Mouse (Mus musculus): ENCODE results near the gene Larp1b.
A peak's percentile ranks its signal among the peaks of the same experiment; 100 is the strongest.
"Not testable (repeated sequence)": the region's sequence is repeated elsewhere in the genome, so short reads cannot be mapped to it uniquely, and the experiment has no call there.

Larp1b gene

DNA sequence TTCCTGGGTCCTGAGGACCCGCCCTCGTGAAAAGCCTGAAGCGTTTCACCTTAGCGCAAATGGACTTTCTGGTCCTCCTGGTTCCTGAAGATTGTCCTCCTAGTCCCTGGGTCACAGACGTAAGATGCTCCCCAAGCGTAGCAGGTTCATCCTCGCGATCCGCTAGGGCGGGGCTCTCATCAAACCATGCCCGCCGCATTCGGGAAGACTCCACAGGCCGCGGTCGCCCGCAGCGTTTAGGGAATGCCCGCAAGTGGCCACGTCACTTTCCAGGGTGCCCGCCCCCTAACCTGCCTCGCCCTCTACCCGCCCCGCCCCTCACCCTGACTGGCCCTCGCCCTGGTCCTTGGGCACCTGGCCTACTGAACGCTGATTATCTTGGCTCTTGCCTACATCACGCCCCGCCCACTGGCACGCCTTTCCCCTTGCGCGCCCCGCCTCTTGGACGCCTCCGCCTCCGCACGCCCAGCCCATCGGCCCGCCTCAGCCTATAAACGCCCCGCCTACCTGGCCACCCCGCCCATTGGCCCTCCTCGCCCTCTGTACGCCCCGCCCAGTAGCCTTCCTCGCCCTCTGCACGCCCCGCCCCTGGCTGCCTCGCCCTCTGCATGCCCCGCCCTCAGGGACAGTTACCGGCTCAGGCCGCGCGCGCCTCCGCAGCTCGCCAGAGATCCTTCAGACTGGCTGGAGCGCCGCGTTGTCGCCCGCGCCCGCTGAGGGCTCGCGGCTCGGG, at the start of gene Larp1b:
Gene Larp1b (plus strand): TSS at position 659 of the 733 bp plus-strand sequence.
- DNase-seq (ENCODE audit: low spot score): peak; percentile 99

DNA sequence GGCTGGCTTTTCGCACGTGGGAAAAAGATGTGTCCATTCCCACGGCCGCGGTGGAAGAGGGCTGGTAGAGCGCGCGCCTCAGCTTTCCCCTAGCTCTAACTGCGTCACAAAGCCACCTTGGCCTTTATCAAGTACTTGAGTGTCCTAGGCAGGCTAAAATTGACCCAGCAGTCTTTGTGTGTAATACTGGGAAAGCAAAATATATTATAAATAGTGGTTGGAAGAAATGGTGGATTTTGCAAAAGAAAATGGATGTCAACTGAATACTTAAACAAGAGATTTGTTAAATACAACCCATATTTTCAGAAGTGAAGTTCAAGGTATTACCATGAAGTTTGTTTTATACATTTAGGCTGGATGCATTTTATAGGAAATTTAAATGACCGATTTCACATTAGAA, 47.2 kb upstream of the Larp1b start, which contains the start of gene 1700034I23Rik:
Gene 1700034I23Rik (minus strand): TSS at position 101 of the 400 bp plus-strand sequence.
- DNase-seq (ENCODE audit: low spot score): not testable (repeated sequence)

DNA sequence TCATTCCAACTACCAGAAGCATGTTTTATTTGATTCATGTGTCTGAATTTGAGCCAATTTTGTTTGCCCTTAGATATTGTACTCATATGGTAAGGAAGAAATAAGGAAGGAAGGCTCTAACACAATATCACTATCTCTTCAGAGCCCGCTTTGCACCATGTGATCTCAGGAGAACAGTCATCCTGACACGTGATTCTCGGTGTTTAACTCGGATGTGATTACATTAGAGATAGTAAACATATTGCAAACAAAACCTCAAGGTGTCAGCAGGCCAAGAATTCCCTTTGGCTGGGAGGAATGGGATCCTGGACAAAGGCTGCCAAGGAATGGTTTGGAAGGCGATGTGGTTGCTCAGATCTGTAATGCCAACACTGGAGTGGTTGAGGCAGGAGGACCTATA, 11.4 kb upstream of the Larp1b start:
- DNase-seq (ENCODE audit: low spot score): no peak

DNA sequence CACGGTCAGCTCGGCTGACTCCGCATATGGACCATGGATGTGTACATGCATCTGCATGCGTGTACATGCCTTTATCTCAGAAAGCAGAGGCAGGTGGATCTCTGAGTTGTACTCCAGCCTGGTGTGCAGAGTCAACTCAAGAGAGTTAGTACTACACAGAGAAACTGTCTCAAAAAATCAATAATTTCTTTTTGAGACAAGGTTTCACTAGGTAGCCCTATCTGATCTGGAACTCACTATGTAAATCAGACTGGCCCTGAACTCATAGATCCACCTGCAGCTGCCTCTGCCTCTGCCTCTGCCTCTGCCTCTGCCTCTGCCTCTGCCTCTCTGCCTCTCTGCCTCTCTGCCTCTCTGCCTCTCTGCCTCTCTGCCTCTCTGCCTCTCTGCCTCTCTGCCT, 11.0 kb upstream of the Larp1b start:
- DNase-seq (ENCODE audit: low spot score): no peak

DNA sequence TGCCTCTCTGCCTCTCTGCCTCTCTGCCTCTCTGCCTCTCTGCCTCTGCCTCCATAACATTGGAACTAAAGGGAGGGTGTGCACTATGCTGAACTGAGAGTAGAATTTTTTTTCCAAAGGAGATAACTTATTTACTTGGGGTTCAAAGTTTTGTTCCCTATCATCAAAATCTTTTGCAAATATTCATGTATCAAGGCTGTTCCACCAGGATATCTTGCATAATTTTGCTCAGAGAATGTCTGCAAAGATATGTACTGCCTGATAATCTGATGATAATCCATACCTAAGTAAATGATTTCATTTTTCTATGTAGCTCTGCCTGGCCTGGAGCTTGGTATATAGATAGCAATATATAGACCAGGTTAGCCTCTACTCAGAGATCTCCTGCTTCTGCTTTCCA, 10.6 kb upstream of the Larp1b start:
- DNase-seq (ENCODE audit: low spot score): no peak

DNA sequence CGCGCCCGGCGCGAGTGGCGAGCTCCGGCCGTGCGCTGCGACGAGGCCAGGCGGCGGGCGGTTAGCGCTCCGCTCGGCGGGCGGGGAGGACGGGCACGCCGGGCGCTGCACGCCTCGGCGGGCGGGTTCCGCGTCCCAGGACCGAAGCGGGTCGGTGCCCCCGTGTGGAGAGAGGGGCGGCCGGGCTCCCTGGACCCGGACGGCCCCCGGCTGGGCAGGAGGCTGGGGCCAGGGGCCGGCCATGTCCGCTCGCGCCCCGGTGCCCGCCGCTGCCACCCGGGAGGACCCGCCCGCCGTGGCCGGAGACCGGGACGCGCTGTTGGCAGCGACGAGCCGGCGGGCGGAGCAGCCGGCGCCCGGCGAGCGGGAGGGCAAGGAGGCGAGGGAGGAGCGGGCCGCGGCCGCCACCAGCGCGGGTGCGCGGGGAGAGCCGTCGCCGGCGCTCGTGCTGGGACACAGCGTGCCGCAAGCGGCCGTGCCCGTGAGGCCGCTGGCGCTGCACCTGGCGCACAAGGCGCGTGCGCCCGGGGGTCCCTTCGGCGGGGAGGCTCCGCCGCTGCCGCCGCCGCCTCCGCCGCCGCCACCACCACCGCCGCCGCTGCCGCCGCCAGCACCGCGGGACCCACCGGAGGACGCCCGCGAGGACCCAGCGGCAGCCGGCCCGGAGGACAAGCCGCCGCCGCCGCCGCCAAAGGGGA, 424 bp downstream of the Larp1b start:
- DNase-seq (ENCODE audit: low spot score): peak; percentile 20

DNA sequence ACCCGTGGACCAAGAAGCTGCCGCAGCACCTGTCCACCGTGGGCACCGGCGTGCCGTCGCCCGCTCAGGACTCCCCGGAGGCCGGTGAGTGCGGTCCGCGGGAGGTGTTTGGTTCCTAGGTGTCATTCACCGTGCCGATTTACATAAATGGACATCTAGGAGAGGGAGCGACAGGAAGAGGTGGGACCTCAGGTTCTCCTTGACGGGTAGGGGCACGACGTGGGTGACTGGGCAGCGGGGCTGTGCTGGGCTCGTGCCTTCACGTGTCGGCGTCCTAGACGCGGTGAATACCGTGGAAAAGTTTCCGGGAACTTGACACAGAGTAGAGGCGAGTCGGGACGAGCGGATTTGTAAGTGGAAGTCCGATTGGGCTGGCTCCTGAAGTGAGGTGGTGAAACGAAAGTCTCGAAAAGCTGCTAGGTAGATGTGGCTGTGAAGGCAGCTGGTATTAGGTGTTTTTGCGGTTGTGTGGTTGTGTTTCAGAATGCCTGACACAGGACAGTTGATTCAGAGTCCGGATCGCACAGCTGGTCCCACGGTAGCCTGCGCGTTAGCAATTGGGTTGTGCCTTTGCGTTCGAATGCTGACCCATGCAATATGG, 1.1 kb downstream of the Larp1b start:
- peak; percentile 60 for DNase-seq (ENCODE audit: low spot score)

DNA sequence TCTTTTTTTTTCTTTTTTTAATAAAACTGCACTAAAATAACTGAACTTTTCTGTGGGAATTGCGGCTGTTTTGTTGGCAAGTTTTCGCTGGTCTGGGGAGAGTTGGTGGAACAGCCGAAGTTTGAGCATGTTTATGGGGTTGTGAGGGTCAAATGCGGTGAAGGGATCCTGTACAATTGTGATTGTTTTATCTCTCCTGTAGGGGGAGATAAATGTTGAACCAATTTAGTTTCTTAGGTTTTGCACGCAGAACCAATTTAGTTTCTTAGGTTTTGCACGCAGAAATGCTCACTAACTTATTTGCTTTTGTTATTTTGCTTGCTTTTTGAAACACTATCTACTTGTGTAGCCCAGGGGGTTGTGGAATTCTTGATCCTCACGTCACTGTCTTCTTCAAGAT, 1.7 kb downstream of the Larp1b start:
- DNase-seq (ENCODE audit: low spot score): peak; percentile 44

DNA sequence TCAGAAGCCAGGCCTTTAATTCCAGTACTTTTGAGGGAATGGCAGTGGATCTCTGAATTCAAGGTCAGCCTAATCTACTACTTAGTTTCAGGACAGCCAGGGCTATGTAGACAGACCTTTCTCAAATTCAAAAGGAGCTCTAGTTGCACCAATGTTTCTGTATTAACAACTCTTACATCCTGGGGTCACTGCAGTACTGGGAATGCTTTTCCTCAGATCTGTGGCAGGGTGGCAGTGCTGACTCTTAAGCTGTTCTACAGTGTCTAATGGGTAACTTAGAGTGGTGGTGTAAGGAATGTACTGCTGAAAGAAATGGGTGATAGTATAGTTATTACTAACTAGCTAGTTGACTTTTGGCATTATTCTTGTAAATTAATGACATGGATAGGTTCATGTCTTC, 3.0 kb downstream of the Larp1b start:
- no peak for DNase-seq (ENCODE audit: low spot score)

DNA sequence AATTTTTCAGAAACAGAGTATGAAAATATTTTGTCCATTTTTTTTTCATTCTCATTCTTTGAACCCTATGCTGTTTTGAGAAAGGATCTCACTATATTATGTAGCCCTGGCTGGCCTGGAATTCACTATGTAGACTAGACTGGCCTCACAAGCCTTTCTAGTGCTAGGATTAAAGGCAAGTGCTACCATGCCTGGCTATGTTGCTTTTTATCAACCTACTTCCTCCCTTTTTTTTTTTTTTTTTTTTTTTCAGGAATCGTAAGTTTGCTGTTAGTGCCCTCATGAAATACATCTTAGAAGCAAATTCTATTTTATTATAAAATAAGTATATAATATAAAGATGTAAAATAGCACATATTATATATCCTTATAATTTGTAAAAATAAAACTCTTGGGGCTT, 5.2 kb downstream of the Larp1b start:
- no peak for DNase-seq (ENCODE audit: low spot score)

DNA sequence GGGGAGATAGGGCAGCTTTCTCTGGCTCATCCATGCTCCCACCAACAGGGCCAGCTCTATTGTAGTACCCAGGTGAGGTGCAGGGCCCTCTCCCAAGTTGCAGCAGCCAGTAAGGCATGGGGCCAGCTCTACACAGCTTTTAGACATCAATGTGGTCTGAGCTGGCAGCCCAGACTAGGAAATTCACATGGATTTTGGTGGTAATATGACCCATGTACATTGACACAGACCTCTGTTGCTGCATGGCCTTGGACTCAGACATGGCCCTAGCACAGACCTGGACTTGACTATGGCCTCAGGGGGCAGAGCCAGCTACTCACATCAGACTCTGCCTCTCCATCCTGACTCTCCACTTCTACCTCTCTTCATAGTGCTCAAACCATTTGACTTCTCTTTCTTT, 9.2 kb downstream of the Larp1b start:
- DNase-seq (ENCODE audit: low spot score): no peak

DNA sequence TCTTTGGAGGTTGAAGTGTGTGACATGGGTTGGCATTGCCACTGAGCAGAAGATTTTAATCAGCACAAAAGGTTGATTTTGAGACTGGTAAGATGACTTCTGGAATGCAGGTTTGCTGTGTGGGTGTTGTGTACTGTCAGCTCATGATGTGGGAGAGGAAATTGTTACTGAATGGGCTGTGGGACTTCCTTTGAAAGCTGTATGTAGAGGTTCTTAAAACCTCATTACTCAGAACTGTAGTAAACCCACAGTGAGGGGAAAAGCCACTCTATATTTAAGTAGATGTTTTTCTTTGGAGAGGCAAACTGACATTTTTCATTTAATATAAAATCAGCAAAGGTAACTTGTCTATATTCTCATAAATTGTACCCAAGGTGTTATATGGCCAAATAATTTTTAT, 31.1 kb downstream of the Larp1b start:
- no peak for DNase-seq (ENCODE audit: low spot score)

DNA sequence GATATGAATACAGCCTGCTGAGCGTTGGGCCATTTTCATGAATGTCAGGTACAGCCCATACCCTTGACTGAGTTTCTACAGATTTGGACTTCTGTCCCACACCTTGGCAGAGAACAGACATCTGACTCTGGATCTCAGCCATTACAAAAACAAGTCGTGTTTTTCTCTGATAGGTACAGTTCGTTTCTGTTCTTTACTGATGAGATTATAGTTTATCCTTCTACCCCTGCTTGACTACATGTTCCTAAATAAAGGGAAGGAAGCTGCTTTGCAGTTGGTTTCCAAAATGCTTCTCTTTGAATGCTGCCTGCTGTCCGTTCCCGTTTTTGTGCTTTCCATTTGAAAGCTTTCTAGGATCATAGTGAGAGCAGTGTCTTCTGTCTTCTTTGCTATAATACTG, 37.9 kb downstream of the Larp1b start:
- no peak for DNase-seq (ENCODE audit: low spot score)

DNA sequence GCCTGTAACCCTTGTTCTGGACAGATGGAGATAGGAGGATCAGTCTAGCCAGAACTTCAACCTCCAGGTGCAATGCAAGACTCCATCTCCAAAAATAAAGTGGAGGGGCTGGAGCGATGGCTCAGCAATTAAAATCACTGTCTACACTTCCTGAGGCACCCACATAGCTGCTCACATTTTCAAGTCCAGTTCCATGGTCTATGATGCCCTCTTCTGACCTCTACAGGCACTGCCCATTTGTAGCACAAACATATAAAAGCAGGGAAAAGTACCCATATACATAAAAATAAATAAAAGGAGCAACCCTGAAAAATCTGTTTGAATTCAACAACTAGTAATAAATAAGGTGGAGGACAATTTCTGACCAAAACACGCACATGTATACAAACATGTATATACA, 39.1 kb downstream of the Larp1b start:
- DNase-seq (ENCODE audit: low spot score): no peak

DNA sequence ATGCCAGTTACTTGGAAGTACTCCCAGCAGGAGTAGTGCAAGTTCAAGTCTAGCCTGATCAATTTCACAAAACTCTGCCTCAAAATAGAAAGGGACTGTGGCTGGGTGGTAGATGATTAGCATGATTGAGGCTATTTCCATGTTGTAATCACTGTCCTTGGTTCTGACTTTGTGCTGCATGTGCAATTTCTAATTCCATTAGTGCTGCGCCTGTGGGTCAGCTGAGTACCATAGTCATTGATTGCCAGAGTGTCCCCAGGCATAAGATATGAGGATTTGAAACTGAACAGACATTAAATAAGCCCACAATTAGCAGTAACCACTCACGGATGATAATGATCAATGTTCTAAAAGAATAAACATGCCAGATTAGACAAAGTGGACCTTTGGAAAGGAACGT, 41.9 kb downstream of the Larp1b start:
- no peak for DNase-seq (ENCODE audit: low spot score)

DNA sequence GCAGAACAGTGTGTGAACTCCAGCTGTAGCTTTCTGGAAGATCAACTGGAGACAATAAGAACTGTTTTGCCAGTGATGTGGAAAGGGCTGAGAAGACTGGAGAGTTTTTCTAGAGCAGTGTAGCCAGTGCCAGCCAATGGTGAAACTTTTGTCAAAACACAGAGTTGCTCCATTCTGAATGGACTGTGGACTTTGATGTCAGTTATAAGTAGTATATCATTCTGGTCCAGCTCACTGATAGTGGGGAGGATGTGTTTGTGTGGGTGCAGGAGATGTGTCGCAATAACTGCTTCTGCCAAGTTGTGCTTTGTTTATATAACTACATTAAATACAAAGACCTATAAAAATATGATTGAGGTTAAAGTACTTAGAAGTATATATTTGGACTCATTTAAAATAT, 45.5 kb downstream of the Larp1b start:
- DNase-seq (ENCODE audit: low spot score): no peak

DNA sequence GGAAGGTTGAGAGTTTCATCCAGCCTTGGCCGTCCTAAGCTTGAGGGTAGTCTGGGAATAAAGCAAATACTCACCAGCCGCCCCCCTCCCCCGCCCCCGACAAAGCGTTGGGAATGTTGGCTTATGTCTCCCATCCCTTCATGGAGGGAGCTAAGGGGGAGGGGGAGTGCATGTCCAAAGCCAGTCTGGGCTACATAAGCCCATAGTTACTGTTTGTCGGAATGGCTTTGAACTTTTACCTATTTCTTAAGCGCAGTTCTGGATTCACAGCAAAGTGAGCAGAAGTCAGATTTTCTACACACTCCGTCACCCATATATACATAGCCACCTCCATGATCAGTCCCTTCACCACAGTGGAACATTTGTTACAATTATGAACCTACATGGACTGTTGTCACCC, 59.7 kb downstream of the Larp1b start:
- no peak for DNase-seq (ENCODE audit: low spot score)

DNA sequence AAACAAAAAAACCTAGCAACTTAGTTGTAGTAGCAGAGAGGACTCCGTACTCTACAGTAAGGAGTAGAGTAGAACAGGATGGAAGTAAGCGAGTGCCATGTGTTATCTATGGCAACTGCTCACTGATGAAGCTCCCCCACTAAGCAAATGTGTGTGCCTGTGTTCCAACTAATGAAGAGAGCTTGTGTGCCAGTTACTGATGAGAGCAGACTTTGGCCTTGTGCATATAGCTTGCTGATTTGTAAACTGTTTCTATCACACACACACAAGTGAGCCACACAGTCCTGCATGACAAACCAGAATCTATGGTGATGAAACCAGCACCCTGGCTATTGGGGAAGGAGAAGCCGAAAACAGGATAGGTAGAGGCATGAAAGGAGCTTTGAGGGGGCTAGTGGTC, 60.4 kb downstream of the Larp1b start:
- DNase-seq (ENCODE audit: low spot score): no peak

DNA sequence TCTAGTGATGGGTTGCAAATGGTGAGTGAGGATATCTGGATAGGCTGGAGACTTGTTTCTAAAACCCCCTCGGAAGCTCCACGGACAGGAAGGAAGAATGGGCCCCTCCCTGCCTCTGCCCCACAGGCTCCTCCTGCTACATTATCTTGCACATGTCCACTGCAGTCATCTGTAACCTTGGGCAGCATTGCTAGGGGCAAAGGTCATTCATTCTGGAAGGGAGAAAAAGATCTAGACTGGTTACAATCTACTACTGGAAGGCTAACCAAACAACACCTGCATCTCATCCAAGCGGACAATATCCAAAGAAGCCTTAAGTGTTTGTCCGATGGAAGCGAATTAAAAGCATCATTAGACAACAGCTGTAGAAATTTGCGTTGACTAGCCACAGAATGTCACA, 61.1 kb downstream of the Larp1b start:
- DNase-seq (ENCODE audit: low spot score): no peak

DNA sequence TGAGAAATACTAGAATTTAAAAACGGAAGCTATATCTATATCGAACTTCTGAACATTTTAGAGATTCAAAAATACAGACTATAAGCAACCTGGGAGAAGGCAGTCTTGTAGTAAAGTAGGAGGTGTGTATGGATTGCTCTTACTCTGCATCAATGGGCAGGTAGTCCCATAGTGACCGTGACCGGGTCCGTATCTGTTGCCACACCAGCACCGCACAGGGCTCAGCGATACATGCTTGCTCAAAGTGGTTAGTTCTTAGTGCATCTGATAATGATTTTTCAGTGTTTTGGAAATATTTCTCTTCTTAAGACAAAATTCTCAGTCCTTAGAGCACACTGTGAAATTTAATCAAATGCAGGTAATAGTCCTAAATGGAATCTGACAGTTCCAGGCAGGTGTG, 62.8 kb downstream of the Larp1b start:
- no peak for DNase-seq (ENCODE audit: low spot score)

DNA sequence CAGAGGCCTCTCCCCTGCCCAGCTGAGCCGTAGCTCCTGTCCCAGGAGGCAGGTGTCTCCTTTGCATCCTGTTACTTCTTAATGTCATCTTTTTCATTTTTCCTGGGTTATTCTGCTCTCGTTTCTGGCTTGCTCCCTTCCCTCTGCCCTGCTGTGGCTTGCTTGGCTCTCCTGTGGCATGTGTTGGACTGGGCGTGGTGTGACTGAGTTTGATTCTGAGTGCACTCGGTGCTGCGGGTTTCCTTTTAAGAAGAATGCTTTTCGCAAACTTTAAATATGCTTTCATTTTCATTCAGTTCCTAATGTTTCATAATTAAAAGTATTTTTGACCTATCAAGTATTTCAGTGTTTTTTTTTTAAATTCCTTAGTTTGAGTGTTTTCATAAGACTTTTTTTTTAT, 65.3 kb downstream of the Larp1b start:
- DNase-seq (ENCODE audit: low spot score): no peak

DNA sequence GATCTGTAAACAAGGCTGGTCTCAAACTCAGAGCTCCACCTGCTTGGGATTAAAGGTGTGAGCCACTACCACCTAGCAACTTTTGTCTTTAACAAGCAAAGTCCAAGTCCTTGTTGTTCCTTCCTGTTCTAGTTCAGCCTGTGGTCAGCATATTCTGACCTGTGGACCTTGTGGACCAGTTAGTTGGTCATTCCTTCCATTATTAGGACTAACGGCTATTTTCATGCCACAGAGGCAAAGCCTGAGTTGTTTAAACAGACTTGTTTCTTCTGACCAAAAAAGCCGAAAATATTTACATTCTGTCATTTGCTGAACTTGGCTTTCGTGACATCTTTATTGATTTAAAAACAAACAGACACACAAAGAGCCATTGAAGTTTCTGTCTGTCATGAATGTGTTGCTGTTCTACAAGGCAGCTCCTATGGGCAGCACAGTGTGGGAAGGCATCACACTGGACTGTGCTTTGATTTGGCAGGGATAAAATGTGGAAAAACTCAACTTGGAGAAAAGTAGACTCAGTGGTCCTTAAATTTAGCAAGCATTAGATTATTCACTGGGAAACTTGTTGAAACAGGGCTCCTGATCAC, 68.5 kb downstream of the Larp1b start:
- DNase-seq (ENCODE audit: low spot score): no peak

DNA sequence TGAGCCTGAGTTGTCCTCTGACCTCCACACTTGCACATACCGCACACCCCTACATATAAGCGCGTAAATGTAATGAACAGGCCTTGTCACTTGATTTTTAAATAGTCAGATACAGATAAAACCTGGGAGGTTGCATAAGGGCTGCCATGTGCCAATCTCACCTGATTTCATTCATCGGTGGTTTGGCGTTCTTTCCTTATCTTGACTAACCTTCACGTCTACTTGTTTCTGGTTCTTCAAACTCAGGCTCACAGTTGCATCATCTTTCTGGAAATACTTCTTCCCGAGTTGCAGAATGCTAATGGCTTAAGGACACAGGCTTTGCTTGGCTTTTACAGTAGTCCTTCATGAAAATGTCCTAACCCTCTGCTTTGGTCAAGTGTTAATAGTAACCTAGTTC, 71.1 kb downstream of the Larp1b start:
- no peak for DNase-seq (ENCODE audit: low spot score)

Data from c-Kit-positive CD71-positive TER-119-positive erythroid progenitor cells, embryonic 14.5 days (primary cell).